Mouse (Mus musculus) kidney, adult 2 months (tissue): ENCODE results near the gene Traf7.

ENCODE experiments used
- CTCF ChIP-seq: fragments of 200-500 bp; conservative IDR thresholded peaks from 2 replicates; pipeline ENCODE4 v1.5.1; 2011; ENCODE audit warnings: low read depth, mild to moderate bottlenecking, control low read depth, low read length, moderate library complexity, mixed read lengths; ENCODE audit not compliant: insufficient read depth, insufficient read length
- POLR2A ChIP-seq: fragments of 200-500 bp; IDR thresholded peaks from one replicate; pipeline ENCODE4 v1.6.1; 2011; ENCODE audit warnings: low read depth, low read length, control low read depth

DNA sequence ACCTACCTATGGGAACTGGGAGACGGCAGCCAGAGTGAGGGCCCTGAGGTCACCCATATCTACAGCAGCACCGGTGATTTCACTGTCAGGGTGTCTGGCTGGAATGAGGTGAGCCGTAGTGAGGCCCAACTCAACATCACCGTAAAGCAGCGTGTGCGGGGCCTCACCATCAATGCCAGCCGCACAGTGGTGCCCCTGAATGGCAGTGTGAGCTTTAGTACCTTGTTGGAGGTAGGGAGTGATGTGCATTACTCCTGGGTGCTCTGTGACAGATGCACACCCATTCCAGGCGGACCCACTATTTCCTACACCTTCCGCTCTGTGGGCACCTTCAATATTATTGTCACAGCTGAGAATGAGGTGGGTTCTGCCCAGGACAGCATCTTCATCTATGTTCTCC lies 46.1 kb upstream of the Traf7 start:
- no peak for TF ChIP-seq CTCF
- no peak for TF ChIP-seq POLR2A
